In genomic region chr5:110639459-110639858, GRCm38 (mm10) we compare ENCODE assay signal across 8 mouse cellular contexts. TPM values are rescaled to one million over a fixed set of nuclear protein-coding genes. Genes with fewer than 3 reads are reported as not detected.
DNase-seq lines count a peak whose midpoint lies in the region.

No protein-coding gene starts in this region.

- peaks cover 2% of the 10 kb centered on the region for H3K36me3 ChIP-seq in megakaryocyte, embryonic 14.5 days (replicated peaks; ENCODE audit: low read length)

- peaks cover 24% of the 10 kb centered on the region for H3K27me3 ChIP-seq in megakaryocyte, embryonic 14.5 days (replicated peaks)

- DNase-seq in WW6 (ENCODE audit: low read depth, low spot score), result peak; percentile 62
- DNase-seq in cerebellum, adult 8-10 months, result peak; percentile 70
- peak; percentile 68 for DNase-seq in gastrocnemius, adult 18-20 months (ENCODE audit: low spot score)
- DNase-seq in induced T-regulatory cell, adult 2 months (ENCODE audit: low read depth), result peak; percentile 93
- peak; percentile 48 to 92 for DNase-seq in left cerebral cortex, adult 9 months (ENCODE audit: low spot score in 2 of 2)
- peak; percentile 75 for DNase-seq in right cerebral cortex, postnatal 25 days
- DNase-seq in Muller cell, postnatal 12 days (ENCODE audit: inconsistent ontology term), result no peak

- H3K4me3 ChIP-seq in megakaryocyte, embryonic 14.5 days (replicated peaks), result peak overlapping the region; percentile 90

- H3K4me1 ChIP-seq in megakaryocyte, embryonic 14.5 days, result peaks cover 6% of the 10 kb centered on the region

- H3K9me3 ChIP-seq in megakaryocyte, embryonic 14.5 days, result peaks cover 11% of the 10 kb centered on the region

RNA-seq across cellular contexts. Expression of gene Noc4l, which starts 13.8 kb away (rescaled TPM):
- 10 to 100 TPM; 14.1 to 15.4 TPM for total RNA-seq in gastrocnemius, adult 18-20 months (2021)
- 21.5 and 96.6 TPM in 2 replicates for polyA plus RNA-seq in megakaryocyte, embryonic 14.5 days (2012; ENCODE audit: insufficient read depth, low replicate concordance)

RNA-seq across cellular contexts. Expression of gene Ddx51, which starts 13.8 kb away (rescaled TPM):
- total RNA-seq in gastrocnemius, adult 18-20 months (2021), result 1 to 10 TPM; 6.0 to 8.5 TPM
- 2.4 and 3.2 TPM in 2 replicates for polyA plus RNA-seq in megakaryocyte, embryonic 14.5 days (2012; ENCODE audit: insufficient read depth, low replicate concordance)
